Mouse (Mus musculus) gastrocnemius, adult 18-20 months (tissue): ENCODE results near the gene Tomm40l. TPM values are rescaled to one million over a fixed set of nuclear protein-coding genes. Genes with fewer than 3 reads are reported as not detected.
A peak's percentile ranks its signal among the peaks of the same experiment; 100 is the strongest.

ENCODE experiments used
- DNase-seq: peaks from one replicate; pipeline ENCODE4 v3.0.0; 2021; ENCODE audit warnings: low spot score
- long read RNA-seq, 2 experiments: library from polyadenylated mRNA; stranded (forward); transcript quantifications; one replicate each; pipeline ENCODE4 v2.0.0; 2021
- total RNA-seq, 2 experiments: library from RNA; stranded (reverse); gene quantifications; 2 replicates each; pipeline ENCODE4 v1.2.3; 2021

Gene Tomm40l
- 10 to 100 TPM; 47.6 to 51.7 TPM for total RNA-seq
- long read RNA-seq, experiment 1, full-length matches to known transcripts = 26 of 43 reads
- long read RNA-seq, experiment 1, partial matches to known transcripts = 2 of 43 reads
- long read RNA-seq, experiment 1, other reads (novel, unspliced or antisense) = 15 of 43 reads
- long read RNA-seq, experiment 2, full-length matches to known transcripts = 14 of 27 reads
- long read RNA-seq, experiment 2, partial matches to known transcripts = 3 of 27 reads
- long read RNA-seq, experiment 2, other reads (novel, unspliced or antisense) = 10 of 27 reads

DNA sequence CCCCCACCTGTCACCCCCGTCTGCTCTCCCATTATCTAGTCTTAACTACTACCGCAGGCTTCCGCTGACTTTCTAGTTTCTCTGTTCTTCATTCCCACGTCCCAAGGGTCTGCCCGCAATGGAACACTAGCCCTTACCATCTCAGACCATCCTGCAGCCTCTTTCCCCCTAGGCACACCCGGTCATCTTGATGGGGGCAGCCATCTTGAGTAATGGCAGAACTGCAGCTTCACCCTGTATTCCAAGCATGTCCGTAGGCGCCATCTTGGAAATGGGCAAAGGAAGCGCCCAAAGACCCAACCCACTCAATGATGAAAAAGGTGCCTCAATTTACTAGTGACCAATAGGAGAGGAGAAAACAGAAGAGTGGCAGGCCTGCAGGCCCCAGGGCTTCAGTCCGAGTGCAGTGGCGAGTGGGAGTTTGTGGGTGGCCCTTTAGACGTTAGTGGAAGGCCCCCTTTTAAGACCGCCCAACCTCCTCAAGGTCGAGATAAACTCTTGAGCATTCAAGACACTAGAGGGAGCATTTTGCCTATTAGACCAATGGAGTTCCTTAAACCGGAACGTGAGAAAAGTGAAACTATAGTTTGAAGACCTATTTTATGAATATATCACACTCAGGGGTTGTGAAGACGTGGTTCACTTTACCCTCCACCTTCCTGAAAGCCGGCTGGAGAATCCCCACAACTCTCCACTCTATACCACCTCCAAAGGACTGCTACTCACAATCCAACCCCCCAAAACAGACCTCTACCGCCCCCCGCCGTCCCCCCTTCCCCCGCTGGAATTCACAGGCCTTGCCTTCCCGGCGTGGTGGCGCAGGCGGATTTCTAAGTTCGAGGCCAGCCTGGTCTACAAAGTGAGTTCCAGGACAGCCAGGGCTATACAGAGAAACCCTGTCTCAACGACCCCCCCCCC is at the start of gene Tomm40l:
Gene Tomm40l (minus strand): TSS at position 277 of the 918 bp plus-strand sequence.
- DNase-seq = peak; percentile 96

DNA sequence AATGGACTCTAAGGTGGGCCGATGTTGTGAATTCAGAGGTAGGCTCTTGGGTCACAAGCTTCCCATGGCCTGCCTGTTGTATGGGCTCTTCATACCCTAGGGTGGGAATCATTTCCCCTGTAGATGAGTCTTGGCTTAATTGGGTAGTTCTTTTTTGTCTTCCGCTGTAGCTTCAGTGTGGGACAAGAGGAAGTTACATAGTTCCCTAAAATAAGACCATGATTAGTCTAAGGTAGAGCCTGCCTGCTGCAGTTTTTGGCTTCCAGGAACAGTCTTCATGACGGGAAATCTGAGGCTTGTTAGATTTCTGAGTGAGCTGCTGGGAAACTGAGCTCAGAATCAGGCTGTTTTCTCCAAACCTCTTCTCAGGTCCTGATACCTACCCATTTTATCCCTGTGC is 49.8 kb upstream of the Tomm40l start:
- no peak for DNase-seq

DNA sequence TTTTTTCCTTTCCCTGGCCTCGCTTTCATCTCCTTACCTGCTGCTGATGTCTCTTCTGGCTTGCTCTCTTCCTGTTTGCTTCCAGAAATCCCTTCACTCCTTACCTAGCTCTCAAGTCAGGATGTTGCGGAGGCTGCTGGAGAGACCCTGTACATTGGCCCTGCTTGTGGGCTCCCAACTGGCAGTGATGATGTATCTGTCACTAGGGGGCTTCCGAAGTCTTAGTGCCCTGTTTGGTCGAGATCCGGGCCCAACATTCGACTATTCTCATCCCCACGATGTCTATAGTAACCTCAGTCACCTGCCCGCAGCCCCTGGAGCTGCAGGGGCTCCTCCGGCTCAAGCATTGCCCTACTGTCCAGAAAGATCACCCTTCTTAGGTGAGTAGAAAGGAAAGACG is 49.3 kb upstream of the Tomm40l start:
- DNase-seq = no peak

DNA sequence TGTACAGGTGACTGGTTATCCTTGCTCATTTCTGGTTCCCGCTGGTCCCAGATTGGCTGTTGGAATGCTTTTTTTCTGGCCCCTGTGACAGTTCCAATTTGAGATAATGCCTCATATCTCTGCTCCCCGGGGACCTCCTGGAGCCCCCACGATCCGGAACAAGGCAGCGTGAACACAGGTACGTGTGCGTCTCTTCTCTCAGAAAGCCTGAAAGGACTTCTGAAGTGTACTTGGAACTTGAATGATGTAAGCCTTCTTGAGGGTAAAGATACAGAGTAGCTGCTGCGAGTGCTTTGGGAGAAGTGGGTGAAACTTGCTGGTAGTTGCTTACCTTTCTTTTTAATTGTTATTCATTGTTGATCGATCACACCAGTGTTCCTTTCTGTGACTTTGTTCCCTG is 48.9 kb upstream of the Tomm40l start:
- DNase-seq = no peak

DNA sequence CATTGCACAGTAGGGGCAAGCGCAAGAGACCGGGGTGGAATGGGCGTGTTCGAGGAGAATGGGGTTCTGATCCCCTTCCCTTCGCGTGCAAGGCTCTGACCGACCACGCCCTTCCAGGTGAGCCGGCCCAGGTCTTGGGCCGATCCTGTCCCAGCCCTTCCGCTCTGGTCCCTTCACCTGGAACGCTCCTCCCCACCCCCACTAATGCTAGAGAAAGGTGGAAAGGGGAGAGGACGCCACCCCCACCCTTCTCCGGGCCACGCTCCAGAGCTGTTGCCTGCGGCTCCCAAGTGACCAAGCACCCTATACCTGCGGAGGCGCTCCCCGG is 48.2 kb upstream of the Tomm40l start:
- no peak for DNase-seq

DNA sequence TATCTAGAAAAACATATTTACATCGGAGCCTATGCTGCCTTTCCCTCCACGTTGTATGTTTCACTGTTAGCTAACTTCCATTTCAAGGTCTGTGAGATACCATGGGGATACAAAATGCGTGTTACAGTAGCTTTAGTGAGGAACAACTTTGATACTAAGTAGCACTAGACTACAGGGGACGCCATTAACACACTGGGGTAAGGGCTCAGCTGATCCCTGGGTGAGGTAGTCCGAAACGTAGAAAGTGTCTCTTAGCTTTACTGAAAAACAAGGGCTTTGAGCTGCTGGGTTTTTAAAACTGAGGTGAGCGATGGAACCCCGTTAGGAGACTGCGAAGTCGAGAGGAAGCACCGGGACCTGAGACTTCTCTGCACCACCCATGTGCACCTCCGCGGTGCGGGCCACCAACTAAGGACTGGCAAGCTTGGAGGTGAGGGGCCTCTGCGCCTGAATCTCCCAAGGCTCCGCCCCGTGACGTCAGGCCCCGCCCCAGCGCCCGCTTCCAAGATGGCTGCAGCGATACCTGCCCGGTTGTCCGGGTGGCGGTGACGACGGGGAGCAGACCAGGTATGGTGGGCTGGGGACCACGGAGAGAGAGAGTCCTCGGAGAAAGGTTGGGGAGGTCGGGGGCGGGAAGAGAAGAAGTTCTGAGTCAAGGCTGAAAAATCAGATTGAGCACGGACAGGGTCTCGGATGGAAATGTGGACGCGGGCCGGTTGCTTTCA is 47.7 kb upstream of the Tomm40l start, which contains the start of gene B4galt3:
Gene B4galt3 (plus strand): TSS at position 481 of the 725 bp plus-strand sequence.
- peak; percentile 96 for DNase-seq

DNA sequence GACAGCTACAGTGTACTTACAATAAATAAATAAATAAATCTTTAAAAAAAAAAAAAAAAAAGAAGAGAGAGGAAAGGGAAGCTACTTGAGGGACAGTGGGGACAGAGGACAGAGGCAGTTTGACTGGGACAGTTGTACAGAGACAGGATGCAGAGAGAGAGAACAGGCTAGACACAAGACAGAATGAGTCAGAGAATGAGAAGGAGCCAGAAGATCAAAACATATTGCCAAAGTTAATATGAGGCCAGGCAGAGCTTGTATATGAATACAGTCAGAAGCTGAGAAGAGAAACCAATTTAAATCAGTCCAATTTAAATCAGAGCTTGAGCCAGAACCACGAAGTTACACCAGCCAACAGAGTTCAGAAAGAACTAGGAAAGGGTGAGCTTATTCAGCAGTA is 46.0 kb upstream of the Tomm40l start:
- DNase-seq = no peak

DNA sequence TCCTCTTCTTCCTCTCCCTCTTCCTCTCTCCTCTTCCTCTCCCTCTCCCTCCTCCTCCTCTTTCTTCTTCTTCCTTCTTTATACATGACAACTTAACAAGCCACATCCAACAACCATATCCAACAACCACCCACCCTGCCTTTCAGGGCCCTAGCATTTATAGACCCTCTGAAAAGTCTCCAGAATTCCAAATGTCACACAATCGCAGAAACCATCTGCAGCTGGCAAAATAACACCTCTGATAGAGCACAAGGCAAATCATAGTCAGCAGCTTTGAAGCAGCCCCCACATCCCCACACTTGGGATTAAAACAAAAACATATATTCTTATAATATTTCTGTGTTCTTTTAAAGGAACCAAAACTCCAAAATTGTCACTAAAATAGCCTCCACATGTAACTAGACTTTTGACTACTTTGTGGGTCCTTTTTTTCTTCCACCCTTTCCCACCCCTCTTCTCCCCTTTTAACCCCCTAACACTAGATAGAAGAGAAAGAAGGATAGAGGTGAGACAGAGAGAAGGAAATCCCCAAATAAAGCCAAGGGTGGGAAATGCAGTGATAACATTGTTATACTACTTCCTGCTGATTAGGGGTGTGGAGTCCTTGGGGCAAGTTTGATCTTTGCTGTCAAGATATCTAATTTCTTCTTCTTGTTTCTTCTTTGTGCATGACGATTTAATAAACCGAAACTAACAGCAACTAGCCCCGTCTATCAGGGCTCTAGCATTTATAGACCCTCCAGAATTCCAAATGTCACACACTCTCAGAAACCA is 43.8 kb upstream of the Tomm40l start:
- no peak for DNase-seq

DNA sequence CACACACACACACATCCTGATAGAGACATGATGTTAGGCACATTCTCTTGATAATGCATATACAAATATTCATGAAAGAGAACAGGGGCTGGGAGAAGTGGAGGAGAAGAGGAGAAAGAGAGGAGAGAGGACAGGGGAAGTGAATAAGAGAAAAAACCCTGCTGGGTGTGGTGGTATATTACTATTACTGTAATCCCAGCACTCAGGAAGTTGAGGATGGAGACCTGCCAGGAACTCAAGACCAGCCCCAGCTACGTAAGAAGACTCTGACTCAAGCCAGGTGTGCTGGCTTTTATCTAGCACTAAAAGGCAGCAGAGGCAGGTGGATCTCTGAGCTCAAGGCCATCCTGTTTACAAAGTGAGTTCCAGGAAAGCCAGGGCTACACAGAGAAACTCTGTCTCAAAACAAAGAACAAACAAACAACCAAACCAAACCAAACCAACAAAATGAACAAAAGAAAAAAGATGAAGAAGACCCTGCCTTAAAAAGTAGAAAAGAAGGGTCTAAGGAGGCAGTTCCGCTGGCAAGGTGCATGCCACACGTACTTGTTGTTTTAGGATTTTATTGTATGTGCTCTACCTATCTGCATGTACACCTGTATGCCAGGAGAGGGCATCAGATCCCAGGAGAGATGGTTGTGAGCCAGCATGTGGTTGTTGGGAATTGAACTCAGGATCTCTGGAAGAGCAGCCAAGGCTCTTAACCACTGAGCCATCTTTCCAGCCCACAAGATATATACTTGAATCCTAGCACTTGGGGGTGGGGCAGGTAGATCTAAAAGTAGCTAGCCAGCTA is 41.5 kb upstream of the Tomm40l start:
- no peak for DNase-seq

DNA sequence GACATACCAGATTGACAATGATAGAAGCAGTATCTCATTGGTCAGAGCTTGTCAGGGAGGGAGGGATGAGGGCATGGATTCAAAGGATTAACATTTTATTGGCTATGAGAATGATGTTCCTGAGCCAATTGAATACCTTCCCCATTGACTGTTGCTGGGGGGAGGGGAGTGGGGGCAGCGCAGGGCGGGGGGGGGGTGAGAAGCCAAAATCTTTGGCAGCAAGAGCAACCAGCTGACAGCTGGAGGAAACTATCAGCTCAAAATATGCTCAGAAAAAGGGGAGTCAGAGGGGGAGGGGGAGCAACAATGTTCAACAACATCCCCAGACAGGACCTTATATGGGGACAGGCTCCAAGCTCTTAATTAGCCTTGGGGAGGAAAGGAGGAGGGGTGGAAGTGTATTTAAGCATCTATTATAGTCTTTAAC is 40.9 kb upstream of the Tomm40l start:
- DNase-seq = no peak

DNA sequence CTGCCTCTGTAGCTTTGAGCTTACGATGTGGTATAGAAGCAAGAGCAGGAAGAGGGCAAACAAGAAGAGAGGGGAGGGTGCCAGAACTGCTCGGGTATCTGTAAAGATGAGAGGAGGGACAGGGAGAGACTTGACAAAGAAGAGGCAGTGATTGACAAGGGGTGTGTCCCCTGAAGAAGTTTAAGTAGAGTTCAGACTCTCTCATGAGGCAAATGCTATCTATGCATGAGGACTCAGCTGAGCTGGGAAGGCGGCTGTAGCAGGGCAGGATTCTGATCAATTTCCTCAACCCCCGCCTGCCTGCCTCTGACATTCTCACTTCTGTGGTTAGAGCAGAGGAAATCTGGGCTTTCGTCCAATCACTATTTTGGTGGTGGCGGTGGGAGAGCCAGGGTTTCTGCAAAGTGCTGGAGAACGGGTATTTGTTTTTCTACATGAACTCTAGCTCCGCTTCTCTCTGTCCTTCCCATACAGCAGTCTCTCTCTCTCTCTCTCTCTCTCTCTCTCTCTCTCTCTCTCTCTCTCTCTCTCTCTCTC is 40.3 kb upstream of the Tomm40l start:
- DNase-seq = peak; percentile 73

DNA sequence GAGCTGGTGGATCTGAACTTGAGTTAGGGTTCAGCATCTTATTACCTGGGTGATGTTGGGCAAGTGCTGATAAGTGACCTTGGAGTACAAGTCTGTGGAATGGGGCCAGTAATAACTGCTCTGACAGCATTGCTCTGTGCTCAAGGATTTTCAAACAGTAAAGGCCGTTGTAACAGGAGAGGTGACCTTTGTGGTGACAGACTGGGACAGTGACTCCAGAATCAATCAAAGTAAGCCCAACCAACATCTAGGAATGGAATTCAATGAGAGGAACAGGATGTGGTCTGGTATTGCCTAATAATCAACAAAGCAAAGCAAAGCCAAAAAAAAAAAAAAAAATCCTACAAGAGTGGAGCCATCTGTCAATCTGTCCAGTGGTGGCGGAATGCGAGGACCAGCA is 38.0 kb upstream of the Tomm40l start:
- DNase-seq = no peak

DNA sequence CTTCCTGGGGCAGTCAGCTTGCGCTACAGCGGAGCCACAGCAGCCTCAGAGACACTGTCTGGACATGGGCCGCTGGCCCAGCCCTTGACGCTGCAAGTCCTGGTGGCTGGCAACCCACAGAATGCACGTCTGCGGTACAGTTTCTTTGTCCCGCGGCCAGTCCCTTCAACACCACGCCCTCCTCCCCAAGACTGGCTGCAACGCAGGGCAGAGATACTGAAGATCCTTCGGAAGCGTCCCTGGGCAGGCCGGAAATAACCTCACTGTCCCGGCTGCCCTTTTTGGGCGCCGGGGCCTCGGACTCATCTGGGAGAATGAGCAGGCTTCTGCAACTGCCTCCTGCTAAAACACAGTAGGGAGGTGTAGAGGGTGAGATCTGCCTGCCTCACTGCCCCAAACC is 36.6 kb upstream of the Tomm40l start:
- no peak for DNase-seq

DNA sequence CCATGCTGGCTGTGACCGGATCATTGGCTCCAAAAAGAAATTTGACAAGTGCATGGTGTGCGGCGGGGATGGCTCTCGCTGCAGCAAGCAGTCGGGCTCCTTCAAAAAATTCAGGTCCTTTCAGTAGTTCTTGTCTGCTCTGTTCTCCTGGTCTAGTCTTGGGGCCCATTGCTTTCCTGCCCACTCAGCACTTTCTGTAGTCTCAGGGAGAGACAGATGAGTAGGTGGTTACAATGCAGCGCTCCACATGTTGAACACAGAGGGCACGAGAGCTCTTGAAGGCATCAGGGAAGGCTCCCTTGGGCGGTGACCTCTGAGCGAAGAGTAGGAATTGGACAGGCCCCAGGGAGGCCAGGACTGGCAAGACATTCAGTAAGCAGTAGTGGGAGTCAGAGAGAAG is 35.5 kb upstream of the Tomm40l start:
- no peak for DNase-seq

DNA sequence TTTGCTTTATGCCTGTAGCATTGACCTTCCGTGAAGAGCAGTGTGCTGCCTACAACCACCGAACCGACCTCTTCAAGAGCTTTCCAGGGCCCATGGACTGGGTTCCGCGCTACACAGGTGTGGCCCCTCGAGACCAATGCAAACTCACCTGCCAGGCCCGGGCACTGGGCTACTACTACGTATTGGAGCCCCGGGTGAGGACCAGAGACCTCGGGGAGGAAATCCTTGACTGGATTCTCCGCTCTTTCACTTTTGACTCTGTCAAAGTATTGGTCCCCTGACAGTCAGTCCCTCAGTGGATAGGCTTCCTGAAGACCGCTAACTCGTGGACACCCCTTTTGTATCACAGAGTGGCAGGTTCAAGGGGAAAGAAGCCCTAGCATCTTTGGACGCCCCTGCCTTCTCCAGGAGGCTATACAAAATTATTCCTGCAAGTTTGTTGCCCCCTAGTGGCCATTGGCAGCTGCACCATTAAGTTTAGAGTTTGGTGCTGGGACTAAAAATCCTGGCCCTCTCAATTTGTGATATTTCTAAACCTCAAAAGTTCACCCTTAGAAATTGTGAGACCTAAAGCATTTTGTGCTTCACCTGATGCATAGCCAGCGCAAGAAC is 34.7 kb upstream of the Tomm40l start:
- DNase-seq = peak; percentile 72

DNA sequence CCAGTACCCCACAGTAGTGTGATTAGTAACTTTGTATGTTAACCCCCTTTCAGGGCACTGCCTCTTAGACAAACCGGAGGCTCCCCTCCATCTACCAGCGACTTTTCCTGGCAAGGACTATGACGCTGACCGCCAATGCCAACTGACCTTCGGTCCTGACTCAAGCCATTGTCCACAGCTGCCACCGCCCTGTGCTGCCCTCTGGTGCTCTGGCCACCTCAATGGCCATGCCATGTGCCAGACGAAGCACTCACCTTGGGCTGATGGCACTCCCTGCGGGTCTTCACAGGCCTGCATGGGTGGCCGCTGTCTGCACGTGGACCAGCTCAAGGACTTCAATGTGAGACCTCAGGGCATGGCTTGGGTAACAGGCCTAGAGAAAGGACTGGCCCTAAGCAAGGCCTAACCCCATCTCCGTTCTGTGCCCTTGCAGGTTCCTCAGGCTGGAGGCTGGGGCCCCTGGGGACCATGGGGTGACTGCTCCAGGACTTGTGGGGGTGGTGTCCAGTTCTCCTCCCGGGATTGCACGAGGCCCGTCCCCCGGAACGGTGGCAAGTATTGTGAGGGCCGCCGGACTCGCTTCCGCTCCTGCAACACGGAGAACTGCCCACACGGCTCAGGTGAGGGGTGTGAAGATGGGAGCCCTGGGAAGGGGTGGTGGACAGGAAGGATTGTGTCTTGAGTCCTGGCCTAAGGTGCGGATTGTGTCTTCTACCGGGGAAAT is 33.9 kb upstream of the Tomm40l start:
- DNase-seq = no peak

DNA sequence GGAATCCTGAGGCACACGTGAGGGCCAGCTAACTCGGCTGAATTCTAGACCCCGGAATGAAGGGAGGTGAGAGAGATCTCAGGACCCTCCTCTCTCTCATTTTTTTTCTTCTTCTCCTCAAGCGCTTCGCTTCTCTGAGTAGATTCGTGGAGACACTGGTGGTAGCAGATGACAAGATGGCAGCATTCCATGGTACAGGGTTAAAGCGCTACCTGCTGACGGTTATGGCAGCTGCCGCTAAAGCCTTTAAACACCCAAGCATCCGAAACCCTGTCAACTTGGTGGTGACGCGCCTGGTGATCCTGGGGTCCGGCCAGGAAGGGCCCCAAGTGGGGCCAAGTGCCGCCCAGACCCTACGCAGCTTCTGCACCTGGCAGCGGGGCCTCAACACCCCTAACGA is 30.1 kb upstream of the Tomm40l start:
- DNase-seq = no peak

DNA sequence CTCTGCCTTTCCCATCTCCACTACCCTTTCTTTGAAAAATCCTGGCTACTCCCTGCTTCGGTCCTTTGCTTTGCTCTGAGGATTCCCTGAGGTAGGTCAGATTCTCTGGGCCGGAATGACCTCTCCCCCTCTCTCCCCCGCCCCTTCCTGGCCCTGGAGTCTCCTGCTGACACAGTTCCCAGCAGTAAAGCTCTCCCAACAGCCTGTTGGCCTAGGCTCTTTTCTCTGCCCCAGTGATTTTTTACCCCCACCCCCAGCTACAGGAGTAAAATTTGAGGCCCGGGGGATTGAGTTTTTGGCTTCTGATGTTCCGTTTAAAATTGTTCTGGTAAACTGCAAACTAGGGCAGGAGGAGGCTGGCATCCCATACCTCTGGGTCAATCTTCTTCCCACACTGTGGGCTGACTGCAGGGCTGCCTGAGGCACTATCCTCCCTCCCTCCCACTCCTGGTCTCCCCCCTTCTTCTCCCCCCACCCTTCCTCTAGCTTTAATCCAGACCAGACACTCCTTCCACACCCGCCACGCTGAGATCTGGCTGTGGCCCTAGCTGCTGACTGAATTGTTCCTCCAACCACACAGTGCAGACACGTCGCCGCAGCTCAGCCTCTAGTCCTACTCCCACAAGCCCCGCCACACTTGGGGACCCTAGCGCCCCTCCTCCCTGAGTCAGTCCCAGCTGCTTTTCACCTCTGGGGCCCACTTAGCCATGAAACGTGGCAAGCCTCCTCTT is 29.4 kb upstream of the Tomm40l start:
- no peak for DNase-seq
